Mouse (Mus musculus) embryonic facial prominence, embryonic 14.5 days (tissue): ENCODE data around the gene Ndel1. TPM values are rescaled to one million over a fixed set of nuclear protein-coding genes. Genes with fewer than 3 reads are reported as not detected.

Experiments
- ATAC-seq: fragments of 200-750 bp; cut with Nextera tagmentation; 2 replicates; pipeline ENCODE4 v1.8.0; 2017; ENCODE audit warnings: low read depth, moderate number of reproducible peaks, moderate TSS enrichment
- DNase-seq: peaks from one replicate; pipeline ENCODE4 v3.0.0-alpha.2; 2015; ENCODE audit warnings: low spot score
- H3K27ac ChIP-seq: fragments of 300-500 bp; sonication (generic); replicated peaks from 2 replicates; pipeline ENCODE4 v1.5.1; 2014; ENCODE audit warnings: low read depth, mild to moderate bottlenecking, low read length, moderate library complexity
- H3K27me3 ChIP-seq: fragments of 300-500 bp; sonication (generic); replicated peaks from 2 replicates; pipeline ENCODE4 v1.6.1; 2014; ENCODE audit warnings: low read length; ENCODE audit not compliant: control insufficient read depth, insufficient read depth
- H3K36me3 ChIP-seq: fragments of 300-500 bp; sonication (generic); 2 replicates; pipeline ENCODE4 v1.6.1; 2014; ENCODE audit warnings: low read length, mixed read lengths; ENCODE audit not compliant: control insufficient read depth, insufficient read depth
- H3K4me1 ChIP-seq: fragments of 300-500 bp; sonication (generic); 2 replicates; pipeline ENCODE4 v1.6.1; 2014; ENCODE audit warnings: antibody characterized with exemption, low read length; ENCODE audit not compliant: control insufficient read depth, insufficient read depth
- H3K4me2 ChIP-seq: fragments of 300-500 bp; sonication (generic); 2 replicates; pipeline ENCODE4 v1.6.1; 2014; ENCODE audit warnings: low read depth, mild to moderate bottlenecking, low read length, moderate library complexity, mixed read lengths
- H3K4me3 ChIP-seq: fragments of 300-500 bp; sonication (generic); 2 replicates; pipeline ENCODE4 v1.5.1; 2014; ENCODE audit warnings: low read depth, mild to moderate bottlenecking, low read length
- H3K9ac ChIP-seq: fragments of 300-500 bp; sonication (generic); 2 replicates; pipeline ENCODE4 v1.6.1; 2014; ENCODE audit warnings: low read depth, mild to moderate bottlenecking, low read length, moderate library complexity, mixed read lengths
- H3K9me3 ChIP-seq: fragments of 300-500 bp; sonication (generic); 2 replicates; pipeline ENCODE4 v1.6.1; 2016; ENCODE audit warnings: low read length; ENCODE audit not compliant: control insufficient read depth
- WGBS: fragments of 180-500 bp; shearing (Covaris S2); extraction: QIAGEN DNeasy Blood & Tissue Kit; methylation state at CpG from one replicate; pipeline ENCODE4 v1.1.7; 2014; 5-methylcytosine and 5-hydroxymethylcytosine counted together
- polyA plus RNA-seq: library from polyadenylated mRNA; unstranded; fragments of >200 nt; fragmentation: Nextera tagmentation; extraction: Ambion mirVana; gene quantifications from 2 replicates; pipeline ENCODE4 v1.2.1, GENCODE M21; 2014

Gene Ndel1
- polyA plus RNA-seq, 1 experiment from 2014 or later: 90.0 TPM

- Histone ChIP-seq H3K27me3 (no peaks in the 10 kb centered on the region), H3K9me3 (no peaks in the 10 kb centered on the region), H3K4me2 (no peak overlapping the region), H3K4me1 (no peaks in the 10 kb centered on the region; the same call in 1 of the 2 replicates), H3K9ac (no peak overlapping the region), H3K36me3 (peaks cover 38% of the 10 kb centered on the region), H3K27ac (0 out of 2 replicates have a peak overlapping the region, but pooled peaks have one; percentile 16), H3K4me3 (no peak overlapping the region)
- ATAC-seq: no peak
- WGBS: 80% methylated on average over 8 of the region's 8 CpGs
- DNase-seq: peak; percentile 85
Observed at GRCm38 (mm10) chr11:68904375-68905137, 32.9 kb upstream of the Ndel1 start.

- H3K4me1 ChIP-seq: no peaks in the 10 kb centered on the region; the same call in 1 of the 2 replicates
- ATAC-seq (no peak), DNase-seq (no peak)
- H3K4me3 ChIP-seq: no peak overlapping the region
- H3K9me3 ChIP-seq: no peaks in the 10 kb centered on the region
- 87% methylated on average over 2 of the region's 2 CpGs for WGBS
- peak overlapping the region; percentile 10; the same call in 1 of the 2 replicates for H3K9ac ChIP-seq
- no peak overlapping the region for H3K27ac ChIP-seq
- H3K36me3 ChIP-seq: peaks cover 38% of the 10 kb centered on the region
- no peaks in the 10 kb centered on the region for H3K27me3 ChIP-seq
- no peak overlapping the region for H3K4me2 ChIP-seq
Observed at GRCm38 (mm10) chr11:68903775-68904174, 32.1 kb upstream of the Ndel1 start.

- H3K9me3 ChIP-seq: no peaks in the 10 kb centered on the region
- peak overlapping the region; percentile 58 for H3K4me3 ChIP-seq
- DNase-seq (no peak), ATAC-seq (no peak)
- no peaks in the 10 kb centered on the region; the same call in 1 of the 2 replicates for H3K4me1 ChIP-seq
- peak overlapping the region; percentile 99 for H3K9ac ChIP-seq
- WGBS: 79% methylated on average over 5 of the region's 5 CpGs
- H3K4me2 ChIP-seq: peak overlapping the region; percentile 58
- H3K36me3 ChIP-seq: peaks cover 38% of the 10 kb centered on the region
- no peak overlapping the region for H3K27ac ChIP-seq
- no peaks in the 10 kb centered on the region for H3K27me3 ChIP-seq
Observed at GRCm38 (mm10) chr11:68902823-68903222, 31.2 kb upstream of the Ndel1 start.

GRCm38 (mm10) chr11:68902367-68902766, 30.7 kb upstream of the Ndel1 start:
- Histone ChIP-seq H3K36me3 (peaks cover 38% of the 10 kb centered on the region), H3K4me2 (peak overlapping the region; percentile 58), H3K4me3 (peak overlapping the region; percentile 58), H3K27ac (no peak overlapping the region), H3K27me3 (no peaks in the 10 kb centered on the region), H3K4me1 (no peaks in the 10 kb centered on the region; the same call in 1 of the 2 replicates), H3K9me3 (no peaks in the 10 kb centered on the region), H3K9ac (peak overlapping the region; percentile 99)
- DNase-seq: no peak
- WGBS: 5% methylated on average over 11 of the region's 11 CpGs
- no peak for ATAC-seq

GRCm38 (mm10) chr11:68902047-68902364, 30.3 kb upstream of the Ndel1 start:
- H3K4me2 ChIP-seq: peak overlapping the region; percentile 58
- H3K36me3 ChIP-seq: peaks cover 38% of the 10 kb centered on the region
- peak overlapping the region; percentile 58 for H3K4me3 ChIP-seq
- no peaks in the 10 kb centered on the region for H3K27me3 ChIP-seq
- no peak for DNase-seq
- peak overlapping the region; percentile 92 for H3K27ac ChIP-seq
- no peaks in the 10 kb centered on the region for H3K9me3 ChIP-seq
- ATAC-seq: no peak
- peak overlapping the region; percentile 99 for H3K9ac ChIP-seq
- WGBS: 0% methylated on average over 10 of the region's 10 CpGs
- H3K4me1 ChIP-seq: no peaks in the 10 kb centered on the region; the same call in 1 of the 2 replicates

- Histone ChIP-seq H3K9me3 (no peaks in the 10 kb centered on the region), H3K4me1 (no peaks in the 10 kb centered on the region; the same call in 1 of the 2 replicates), H3K4me3 (peak within 1 kb of the TSS; percentile 58), H3K27me3 (no peaks in the 10 kb centered on the region), H3K4me2 (peak within 1 kb of the TSS; percentile 64), H3K9ac (peak within 1 kb of the TSS; percentile 99), H3K36me3 (peaks cover 38% of the 10 kb centered on the region), H3K27ac (peak within 1 kb of the TSS; percentile 92)
- ATAC-seq: peak; percentile 90
- peak; percentile 99 for DNase-seq
- under 1% methylated on average over 52 of the region's 52 CpGs for WGBS
Observed at GRCm38 (mm10) chr11:68901351-68902046, 29.8 kb upstream of the Ndel1 start, which contains the start of gene Rpl26. Rpl26 (plus strand) TSS chr11:68901583.

- H3K27ac ChIP-seq: no peak overlapping the region
Observed at GRCm38 (mm10) chr11:68900519-68901350, 29.1 kb upstream of the Ndel1 start.

GRCm38 (mm10) chr11:68899815-68900214, 28.2 kb upstream of the Ndel1 start:
- H3K9ac ChIP-seq: no peak overlapping the region
- H3K36me3 ChIP-seq: peaks cover 22% of the 10 kb centered on the region
- H3K27me3 ChIP-seq: no peaks in the 10 kb centered on the region
- ATAC-seq (no peak), DNase-seq (no peak)
- no peak overlapping the region for H3K4me2 ChIP-seq
- no peak overlapping the region for H3K27ac ChIP-seq
- H3K4me3 ChIP-seq: no peak overlapping the region
- 81% methylated on average over 8 of the region's 8 CpGs for WGBS
- H3K4me1 ChIP-seq: no peaks in the 10 kb centered on the region; the same call in 1 of the 2 replicates
- no peaks in the 10 kb centered on the region for H3K9me3 ChIP-seq

More at GRCm38 (mm10) chr11:68900519-68901350, 29.1 kb upstream of the Ndel1 start:
- 22% methylated on average over 31 of the region's 31 CpGs for WGBS
- peak overlapping the region; percentile 58 for H3K4me3 ChIP-seq
- no peaks in the 10 kb centered on the region for H3K27me3 ChIP-seq
- DNase-seq: no peak
- peak overlapping the region; percentile 99 for H3K9ac ChIP-seq
- peaks cover 31% of the 10 kb centered on the region for H3K36me3 ChIP-seq
- peak overlapping the region; percentile 64 for H3K4me2 ChIP-seq
- no peaks in the 10 kb centered on the region; the same call in 1 of the 2 replicates for H3K4me1 ChIP-seq
- no peaks in the 10 kb centered on the region for H3K9me3 ChIP-seq
- ATAC-seq: no peak; the same call in 1 of the 2 replicates
